Mouse (Mus musculus): Measurements from ENCODE around the gene Snf8. TPM values are rescaled to one million over a fixed set of nuclear protein-coding genes. Genes with fewer than 3 reads are reported as not detected.
A peak's percentile ranks its signal among the peaks of the same experiment; 100 is the strongest.

Snf8 gene
- polyA plus RNA-seq, 1 experiment = 106 TPM

GRCm38 (mm10) chr11:96033264-96033663, 1.4 kb upstream of the Snf8 start:
- no peak overlapping the region for H3ac ChIP-seq (ENCODE audit: control insufficient read depth, insufficient read length, low read depth)
- peaks cover 7% of the 10 kb centered on the region for H3K79me3 ChIP-seq (ENCODE audit: low read depth)
- TF ChIP-seq MAX (IDR thresholded peaks at IDR 0.05) = no peak
- TF ChIP-seq FOSL1 (IDR thresholded peaks at IDR 0.05; ENCODE audit: insufficient read depth, low read length, poor library complexity, severe bottlenecking) = no peak
- TF ChIP-seq CEBPB (IDR thresholded peaks at IDR 0.05; ENCODE audit: low read depth) = no peak
- no peak for TF ChIP-seq CTCF (IDR thresholded peaks at IDR 0.05; ENCODE audit: control insufficient read depth, insufficient read depth, insufficient read length)
- no peak for TF ChIP-seq MYOD1 (IDR thresholded peaks at IDR 0.05; ENCODE audit: control insufficient read depth, insufficient read length, low read depth)
- no peak for TF ChIP-seq MYOG (IDR thresholded peaks at IDR 0.05; ENCODE audit: control insufficient read depth, extremely low read depth, insufficient read length)
- no peak for TF ChIP-seq USF1 (IDR thresholded peaks at IDR 0.05; ENCODE audit: low read depth)
- peaks cover 3% of the 10 kb centered on the region for H3K36me3 ChIP-seq (ENCODE audit: control insufficient read depth, insufficient read depth)
- H3K79me2 ChIP-seq (ENCODE audit: control insufficient read depth, insufficient read depth) = peaks cover 17% of the 10 kb centered on the region
- H3K27me3 ChIP-seq (ENCODE audit: control insufficient read depth, insufficient read depth, insufficient read length) = peaks cover 24% of the 10 kb centered on the region
- no peak overlapping the region for H3K4me3 ChIP-seq (ENCODE audit: insufficient read depth, poor library complexity, severe bottlenecking)

DNA sequence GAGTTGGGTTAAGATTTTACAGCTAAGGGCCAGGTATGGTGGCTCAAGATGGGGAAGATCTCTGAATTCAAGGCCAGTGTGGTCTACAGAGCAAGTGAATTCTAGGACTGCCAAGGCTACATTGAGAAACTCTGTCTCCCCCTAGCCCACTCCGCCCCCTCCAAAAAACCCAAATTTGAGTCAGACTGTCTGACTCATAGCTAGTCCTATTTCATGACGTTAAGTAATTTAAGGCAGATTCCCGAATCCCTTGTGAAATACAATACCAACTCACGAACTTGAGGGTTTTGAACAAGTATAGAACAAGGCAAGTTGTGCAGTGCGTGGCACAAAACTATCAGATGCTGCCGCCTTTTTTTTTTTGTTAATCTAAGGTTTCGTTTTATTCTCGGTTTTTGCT, 569 bp upstream of the Snf8 start:
- H3K27me3 ChIP-seq (ENCODE audit: control insufficient read depth, insufficient read depth, insufficient read length) = peaks cover 18% of the 10 kb centered on the region
- H3ac ChIP-seq (ENCODE audit: control insufficient read depth, insufficient read length, low read depth) = no peak overlapping the region
- H3K79me2 ChIP-seq (ENCODE audit: control insufficient read depth, insufficient read depth) = peaks cover 17% of the 10 kb centered on the region
- peak overlapping the region; percentile 91 for H3K4me3 ChIP-seq (ENCODE audit: insufficient read depth, poor library complexity, severe bottlenecking)
- peaks cover 9% of the 10 kb centered on the region for H3K36me3 ChIP-seq (ENCODE audit: control insufficient read depth, insufficient read depth)
- TF ChIP-seq FOSL1 (IDR thresholded peaks at IDR 0.05; ENCODE audit: insufficient read depth, low read length, poor library complexity, severe bottlenecking) (no peak), MYOG (IDR thresholded peaks at IDR 0.05; ENCODE audit: control insufficient read depth, extremely low read depth, insufficient read length) (no peak), CEBPB (IDR thresholded peaks at IDR 0.05; ENCODE audit: low read depth) (no peak), CTCF (IDR thresholded peaks at IDR 0.05; ENCODE audit: control insufficient read depth, insufficient read depth, insufficient read length) (no peak), MYOD1 (IDR thresholded peaks at IDR 0.05; ENCODE audit: control insufficient read depth, insufficient read length, low read depth) (no peak), MAX (IDR thresholded peaks at IDR 0.05) (no peak), USF1 (IDR thresholded peaks at IDR 0.05; ENCODE audit: low read depth) (no peak)
- H3K79me3 ChIP-seq (ENCODE audit: low read depth) = peaks cover 7% of the 10 kb centered on the region

DNA sequence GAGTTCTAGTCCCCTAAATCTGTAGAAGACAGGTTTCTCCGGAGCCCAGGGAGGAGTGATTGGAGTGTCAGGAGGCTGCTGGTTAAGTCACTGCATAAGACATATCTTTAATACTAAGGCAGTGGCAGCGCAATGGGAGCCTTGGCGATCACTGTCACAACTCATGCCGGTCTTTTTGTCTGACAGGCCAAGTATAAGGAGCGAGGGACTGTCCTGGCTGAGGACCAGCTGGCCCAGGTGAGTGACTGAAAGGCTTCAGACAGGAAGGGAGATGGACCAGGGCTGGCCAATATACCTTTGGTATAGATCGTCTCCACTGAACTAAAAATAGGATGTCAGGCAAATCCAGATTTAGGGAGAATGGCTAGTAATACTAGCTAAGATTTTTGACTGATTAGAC, 448 bp downstream of the Snf8 start:
- peaks cover 8% of the 10 kb centered on the region for H3K27me3 ChIP-seq (ENCODE audit: control insufficient read depth, insufficient read depth, insufficient read length)
- peaks cover 7% of the 10 kb centered on the region for H3K79me3 ChIP-seq (ENCODE audit: low read depth)
- TF ChIP-seq FOSL1 (IDR thresholded peaks at IDR 0.05; ENCODE audit: insufficient read depth, low read length, poor library complexity, severe bottlenecking) = no peak
- no peak for TF ChIP-seq USF1 (IDR thresholded peaks at IDR 0.05; ENCODE audit: low read depth)
- TF ChIP-seq MAX (IDR thresholded peaks at IDR 0.05) = no peak
- TF ChIP-seq CEBPB (IDR thresholded peaks at IDR 0.05; ENCODE audit: low read depth) = no peak
- no peak for TF ChIP-seq MYOG (IDR thresholded peaks at IDR 0.05; ENCODE audit: control insufficient read depth, extremely low read depth, insufficient read length)
- TF ChIP-seq MYOD1 (IDR thresholded peaks at IDR 0.05; ENCODE audit: control insufficient read depth, insufficient read length, low read depth) = no peak
- no peak for TF ChIP-seq CTCF (IDR thresholded peaks at IDR 0.05; ENCODE audit: control insufficient read depth, insufficient read depth, insufficient read length)
- peak overlapping the region; percentile 91 for H3K4me3 ChIP-seq (ENCODE audit: insufficient read depth, poor library complexity, severe bottlenecking)
- peak overlapping the region; percentile 81 for H3ac ChIP-seq (ENCODE audit: control insufficient read depth, insufficient read length, low read depth)
- peaks cover 17% of the 10 kb centered on the region for H3K79me2 ChIP-seq (ENCODE audit: control insufficient read depth, insufficient read depth)
- peaks cover 9% of the 10 kb centered on the region for H3K36me3 ChIP-seq (ENCODE audit: control insufficient read depth, insufficient read depth)

- H3K79me3 ChIP-seq (ENCODE audit: low read depth) = peaks cover 7% of the 10 kb centered on the region
Observed at GRCm38 (mm10) chr11:96037499-96037898, 2.8 kb downstream of the Snf8 start.

DNA sequence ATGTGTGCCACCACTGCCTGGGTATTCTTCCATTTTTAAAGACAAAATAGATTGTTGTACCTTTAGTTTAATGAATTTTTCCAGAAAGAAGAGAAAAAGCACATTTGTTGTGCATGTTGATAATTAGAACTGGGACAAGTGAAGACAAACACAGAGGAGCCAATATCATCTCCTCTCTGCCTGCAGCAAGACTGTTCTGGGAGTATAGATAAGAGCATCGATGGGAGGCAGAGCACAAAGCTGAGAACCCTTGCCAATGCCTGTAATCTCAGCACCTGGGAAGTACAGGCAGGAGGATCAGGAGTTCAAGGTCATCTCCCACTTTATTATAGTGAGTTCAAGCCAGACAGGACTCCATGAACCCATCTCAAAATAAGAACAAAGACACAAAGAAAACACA, 3.9 kb downstream of the Snf8 start:
- Histone ChIP-seq H3ac (ENCODE audit: control insufficient read depth, insufficient read length, low read depth) (no peak overlapping the region), H3K4me3 (ENCODE audit: insufficient read depth, poor library complexity, severe bottlenecking) (no peak overlapping the region), H3K79me2 (ENCODE audit: control insufficient read depth, insufficient read depth) (peaks cover 17% of the 10 kb centered on the region), H3K27me3 (ENCODE audit: control insufficient read depth, insufficient read depth, insufficient read length) (no peaks in the 10 kb centered on the region), H3K36me3 (ENCODE audit: control insufficient read depth, insufficient read depth) (peaks cover 25% of the 10 kb centered on the region), H3K79me3 (ENCODE audit: low read depth) (peaks cover 7% of the 10 kb centered on the region)
- TF ChIP-seq CEBPB (IDR thresholded peaks at IDR 0.05; ENCODE audit: low read depth) = no peak
- TF ChIP-seq MAX (IDR thresholded peaks at IDR 0.05) = no peak
- no peak for TF ChIP-seq FOSL1 (IDR thresholded peaks at IDR 0.05; ENCODE audit: insufficient read depth, low read length, poor library complexity, severe bottlenecking)
- TF ChIP-seq CTCF (IDR thresholded peaks at IDR 0.05; ENCODE audit: control insufficient read depth, insufficient read depth, insufficient read length) = no peak
- TF ChIP-seq MYOD1 (IDR thresholded peaks at IDR 0.05; ENCODE audit: control insufficient read depth, insufficient read length, low read depth) = no peak
- no peak for TF ChIP-seq MYOG (IDR thresholded peaks at IDR 0.05; ENCODE audit: control insufficient read depth, extremely low read depth, insufficient read length)
- no peak for TF ChIP-seq USF1 (IDR thresholded peaks at IDR 0.05; ENCODE audit: low read depth)

More at GRCm38 (mm10) chr11:96037499-96037898, 2.8 kb downstream of the Snf8 start:
- peaks cover 16% of the 10 kb centered on the region for H3K36me3 ChIP-seq (ENCODE audit: control insufficient read depth, insufficient read depth)
- H3K27me3 ChIP-seq (ENCODE audit: control insufficient read depth, insufficient read depth, insufficient read length) = no peaks in the 10 kb centered on the region
- TF ChIP-seq USF1 (IDR thresholded peaks at IDR 0.05; ENCODE audit: low read depth) = no peak
- TF ChIP-seq FOSL1 (IDR thresholded peaks at IDR 0.05; ENCODE audit: insufficient read depth, low read length, poor library complexity, severe bottlenecking) = no peak
- TF ChIP-seq MAX (IDR thresholded peaks at IDR 0.05) = no peak
- no peak for TF ChIP-seq MYOG (IDR thresholded peaks at IDR 0.05; ENCODE audit: control insufficient read depth, extremely low read depth, insufficient read length)
- no peak for TF ChIP-seq MYOD1 (IDR thresholded peaks at IDR 0.05; ENCODE audit: control insufficient read depth, insufficient read length, low read depth)
- no peak for TF ChIP-seq CEBPB (IDR thresholded peaks at IDR 0.05; ENCODE audit: low read depth)
- no peak for TF ChIP-seq CTCF (IDR thresholded peaks at IDR 0.05; ENCODE audit: control insufficient read depth, insufficient read depth, insufficient read length)
- no peak overlapping the region for H3ac ChIP-seq (ENCODE audit: control insufficient read depth, insufficient read length, low read depth)
- H3K4me3 ChIP-seq (ENCODE audit: insufficient read depth, poor library complexity, severe bottlenecking) = no peak overlapping the region
- H3K79me2 ChIP-seq (ENCODE audit: control insufficient read depth, insufficient read depth) = peaks cover 17% of the 10 kb centered on the region

All from C2C12 (cell line).